Mouse (Mus musculus) forelimb bud, embryonic 11.5 days (tissue): Measurements from ENCODE around the gene Tmed9.

Experiments used
- DNase-seq: peaks from one replicate; pipeline ENCODE4 v3.0.0-alpha.2; 2012; ENCODE audit warnings: low read depth, low spot score

The Tmed9 gene

DNA sequence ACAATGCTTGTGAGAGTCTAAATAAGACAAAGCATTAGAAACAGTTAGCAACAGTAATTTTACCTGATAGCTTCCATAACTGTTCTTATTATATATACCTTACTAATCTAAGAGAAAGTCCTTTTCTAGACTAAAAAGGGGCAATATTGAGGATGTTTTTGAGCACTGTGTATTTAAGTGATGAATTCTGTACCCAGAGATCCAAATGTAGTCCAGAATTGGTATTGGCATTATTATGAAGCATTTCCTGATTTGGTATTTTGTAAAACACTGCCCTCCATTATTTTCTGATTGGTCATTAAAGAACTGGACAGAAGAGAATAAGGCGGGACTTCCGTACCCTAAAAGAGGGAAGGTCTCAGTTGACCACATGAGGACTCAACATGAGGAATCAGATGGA lies at the start of gene Tmed9:
TSS of gene Tmed9 (plus strand) at position 301 of the 400 bp plus-strand sequence.
- DNase-seq, result no peak

DNA sequence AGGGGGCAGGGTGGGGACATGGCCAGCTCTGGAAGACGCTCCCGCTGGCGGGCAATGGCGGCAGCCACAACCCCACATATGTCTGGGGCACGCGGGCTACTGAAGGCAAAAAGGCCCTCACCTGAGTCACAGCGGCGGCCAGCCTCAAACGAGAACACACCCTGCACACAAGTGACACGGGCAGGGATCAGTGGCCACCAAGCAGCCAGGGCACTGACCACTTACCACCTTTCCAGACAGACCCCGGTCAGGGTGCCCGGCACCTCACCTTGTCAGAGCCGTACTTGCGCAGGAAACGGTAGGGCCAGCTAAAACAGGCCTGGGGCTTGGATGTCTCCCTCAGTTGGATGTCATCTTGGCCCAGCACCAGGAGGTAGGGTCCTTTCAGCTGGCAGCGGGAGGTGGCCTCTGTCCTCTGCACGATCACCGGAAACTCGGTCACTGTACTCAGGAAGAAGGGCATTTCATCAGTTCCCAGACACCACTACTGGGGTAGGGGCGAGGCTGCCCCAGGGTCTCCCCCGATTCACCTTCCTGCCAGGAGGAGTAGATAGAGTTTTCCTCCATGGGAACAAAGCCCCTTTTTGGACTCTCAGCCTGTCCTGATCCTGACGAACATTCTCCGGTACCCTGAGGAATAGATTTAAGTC lies 49.5 kb upstream of the Tmed9 start:
- no peak for DNase-seq

DNA sequence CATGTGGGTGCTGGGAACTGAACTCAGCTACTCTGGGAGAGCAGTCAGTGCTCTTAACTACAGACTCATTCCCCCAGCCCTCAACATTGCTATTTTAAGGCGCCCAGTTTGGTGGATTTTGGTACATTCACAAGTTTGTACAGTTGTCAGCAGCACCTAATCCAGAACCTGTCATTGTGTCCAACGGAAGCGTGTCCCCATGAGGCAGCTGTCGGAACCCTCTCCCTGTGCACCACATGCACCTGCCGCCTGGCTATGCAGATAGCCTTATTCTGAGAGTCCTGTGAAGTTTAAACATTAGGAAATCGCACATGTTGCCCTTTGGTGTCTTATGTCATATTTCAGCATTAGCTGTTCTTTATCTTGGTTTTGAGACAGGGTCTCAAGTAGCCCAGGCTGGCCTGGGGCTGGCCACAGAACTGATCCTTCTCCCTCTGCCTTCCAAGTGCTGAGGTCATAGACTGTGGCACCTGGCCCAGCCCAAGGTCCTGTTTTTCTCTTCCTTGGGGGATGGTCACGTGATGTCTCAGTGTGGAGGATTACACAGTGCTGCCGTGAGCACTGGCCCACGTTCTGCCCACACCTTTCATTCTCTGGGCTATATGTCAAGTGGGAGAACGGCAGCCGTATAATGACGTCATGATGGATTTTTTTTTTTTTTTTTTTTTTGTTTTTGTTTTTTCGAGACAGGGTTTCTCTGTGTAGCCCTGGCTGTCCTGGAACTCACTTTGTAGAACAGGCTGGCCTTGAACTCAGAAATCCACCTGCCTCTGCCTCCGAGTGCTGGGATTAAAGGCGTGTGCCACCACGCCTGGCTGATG lies 47.6 kb upstream of the Tmed9 start:
- no peak for DNase-seq

DNA sequence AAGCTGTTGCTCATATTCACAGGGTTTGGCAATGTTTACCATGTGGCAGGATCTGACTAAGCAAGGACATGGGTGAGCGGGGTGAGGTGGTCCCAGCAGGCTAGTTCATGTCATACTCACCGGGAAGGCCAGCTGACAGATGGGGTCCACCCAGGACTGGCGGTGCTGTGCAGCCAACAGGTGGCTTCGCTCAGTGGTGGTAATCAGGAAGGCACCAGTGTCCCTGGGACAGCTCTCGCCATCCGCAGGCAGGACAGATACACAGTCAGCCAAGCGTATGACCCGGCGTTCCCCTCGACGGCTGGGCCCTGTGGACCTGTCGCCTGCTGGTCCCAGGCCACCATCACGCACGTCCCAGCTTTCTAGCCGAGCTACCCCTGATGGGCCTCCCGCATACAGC lies 46.3 kb upstream of the Tmed9 start:
- no peak for DNase-seq

DNA sequence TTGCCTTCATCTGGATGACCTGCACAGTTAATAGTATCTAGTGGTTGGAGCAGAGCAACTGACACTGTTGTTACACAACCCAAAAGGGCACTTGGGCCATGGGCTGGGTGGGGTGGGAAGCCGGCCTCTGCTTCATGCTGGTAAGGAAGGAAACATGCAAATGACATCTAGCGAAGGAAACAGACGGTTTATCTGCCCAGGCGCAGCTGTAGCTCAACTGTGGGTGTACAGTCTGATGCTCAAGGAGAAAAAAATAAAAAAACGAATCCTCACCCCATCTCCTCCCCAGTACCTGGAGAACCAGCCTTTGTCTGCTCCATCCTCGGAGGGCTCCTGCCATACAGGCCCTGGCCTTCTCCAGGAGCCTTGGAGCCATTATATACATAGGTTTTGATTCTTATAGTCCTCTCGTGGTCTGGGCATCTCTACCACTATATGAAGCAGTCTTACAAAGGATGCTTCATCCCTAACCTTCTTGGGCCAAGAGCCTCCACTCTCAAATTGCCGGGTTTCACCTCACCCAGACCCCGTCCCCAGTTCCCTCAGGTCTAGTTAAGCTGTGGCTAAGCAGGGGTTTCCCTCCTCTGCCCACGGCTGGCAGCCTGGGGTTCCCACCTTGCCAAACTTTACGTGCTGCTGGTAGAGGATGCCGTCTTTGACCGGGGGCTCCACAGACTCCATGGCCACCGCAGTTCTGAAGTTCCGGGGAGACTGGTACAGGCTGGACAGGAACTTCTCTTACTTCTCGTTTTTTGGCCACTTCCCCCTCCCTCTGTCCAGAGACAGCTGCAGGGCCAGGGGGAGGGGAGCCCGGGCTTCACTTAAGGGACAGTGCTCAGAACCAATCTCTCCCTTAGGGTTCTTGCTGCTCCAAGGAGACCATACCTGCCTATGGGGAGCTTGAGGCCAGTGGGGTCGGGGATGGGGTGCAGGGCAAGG lies 45.4 kb upstream of the Tmed9 start:
- no peak for DNase-seq

DNA sequence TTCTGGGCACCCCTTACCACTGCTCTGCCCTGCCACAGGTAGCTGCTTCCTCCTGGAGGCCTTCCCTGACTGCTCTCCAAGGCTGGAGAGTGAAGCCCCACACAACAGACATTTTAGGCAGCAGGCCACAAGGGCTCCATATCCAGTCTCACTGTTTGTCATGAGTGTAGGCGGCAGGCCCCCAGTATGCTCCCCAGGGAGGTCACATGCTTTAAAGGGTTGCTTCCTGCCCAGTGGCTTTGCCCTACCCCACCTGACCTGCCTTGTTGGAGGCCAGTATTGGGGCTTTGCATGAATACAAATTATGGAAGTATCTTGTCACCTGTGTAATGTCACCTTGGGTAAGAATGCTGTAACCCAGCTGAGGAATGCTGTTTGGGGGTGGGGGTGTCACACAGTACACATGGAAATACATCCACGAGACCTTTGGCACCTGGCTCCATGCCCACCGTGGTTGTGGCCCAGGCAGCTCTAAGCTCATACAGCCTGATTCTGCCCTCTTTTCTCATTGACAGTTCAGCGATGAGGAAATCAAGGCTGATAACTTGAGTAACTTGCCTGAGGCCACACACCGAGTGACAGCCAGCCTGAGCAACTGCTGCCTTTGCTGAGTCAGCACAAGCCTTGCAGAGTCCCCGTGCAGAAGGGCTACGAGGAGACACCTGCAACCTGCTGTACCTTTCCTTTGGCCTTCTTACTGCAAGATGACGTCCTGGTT lies 44.2 kb upstream of the Tmed9 start, which contains the start of gene Dok3:
TSS of gene Dok3 (minus strand) at position 99 of the 718 bp plus-strand sequence.
- DNase-seq, result no peak

DNA sequence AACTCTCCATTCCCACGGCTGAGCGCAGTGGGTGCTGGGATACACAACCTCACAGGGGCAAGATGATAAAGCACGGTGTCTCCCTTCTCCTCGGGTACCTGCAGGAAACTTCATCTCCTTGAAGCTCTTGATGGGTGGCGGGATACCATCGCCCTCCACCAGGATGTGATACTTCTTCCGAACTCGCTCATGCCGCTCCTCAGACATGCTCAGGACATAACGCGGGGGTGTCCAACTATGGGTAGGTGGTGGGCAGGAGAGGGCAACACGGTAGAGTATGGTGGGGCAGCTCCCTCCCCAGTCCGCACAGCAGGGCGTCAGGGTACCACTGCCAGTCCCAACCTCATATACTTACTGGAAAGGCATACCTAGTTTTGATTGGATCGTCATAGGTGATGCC lies 38.3 kb upstream of the Tmed9 start:
- DNase-seq, result no peak

DNA sequence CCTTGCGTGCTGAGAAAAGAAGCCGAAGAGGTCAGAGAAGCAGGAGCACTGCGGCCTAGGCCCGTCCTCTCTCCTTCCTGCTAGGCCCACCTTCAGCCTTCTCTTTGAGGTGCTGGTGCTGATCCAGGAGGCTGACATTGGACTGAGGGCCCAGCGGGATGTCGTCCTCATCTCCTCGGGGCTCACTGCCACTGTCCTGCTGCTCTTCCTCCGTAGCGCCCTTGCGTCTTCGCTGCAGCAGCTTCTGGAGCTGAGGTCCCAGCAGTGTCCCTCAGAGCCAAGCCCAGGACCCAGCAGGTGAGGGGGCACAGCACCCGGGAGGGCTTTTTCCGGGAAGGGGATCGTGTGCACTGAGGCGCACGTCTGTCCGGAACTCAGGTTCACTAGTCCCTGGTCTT lies 37.7 kb upstream of the Tmed9 start:
- no peak for DNase-seq

DNA sequence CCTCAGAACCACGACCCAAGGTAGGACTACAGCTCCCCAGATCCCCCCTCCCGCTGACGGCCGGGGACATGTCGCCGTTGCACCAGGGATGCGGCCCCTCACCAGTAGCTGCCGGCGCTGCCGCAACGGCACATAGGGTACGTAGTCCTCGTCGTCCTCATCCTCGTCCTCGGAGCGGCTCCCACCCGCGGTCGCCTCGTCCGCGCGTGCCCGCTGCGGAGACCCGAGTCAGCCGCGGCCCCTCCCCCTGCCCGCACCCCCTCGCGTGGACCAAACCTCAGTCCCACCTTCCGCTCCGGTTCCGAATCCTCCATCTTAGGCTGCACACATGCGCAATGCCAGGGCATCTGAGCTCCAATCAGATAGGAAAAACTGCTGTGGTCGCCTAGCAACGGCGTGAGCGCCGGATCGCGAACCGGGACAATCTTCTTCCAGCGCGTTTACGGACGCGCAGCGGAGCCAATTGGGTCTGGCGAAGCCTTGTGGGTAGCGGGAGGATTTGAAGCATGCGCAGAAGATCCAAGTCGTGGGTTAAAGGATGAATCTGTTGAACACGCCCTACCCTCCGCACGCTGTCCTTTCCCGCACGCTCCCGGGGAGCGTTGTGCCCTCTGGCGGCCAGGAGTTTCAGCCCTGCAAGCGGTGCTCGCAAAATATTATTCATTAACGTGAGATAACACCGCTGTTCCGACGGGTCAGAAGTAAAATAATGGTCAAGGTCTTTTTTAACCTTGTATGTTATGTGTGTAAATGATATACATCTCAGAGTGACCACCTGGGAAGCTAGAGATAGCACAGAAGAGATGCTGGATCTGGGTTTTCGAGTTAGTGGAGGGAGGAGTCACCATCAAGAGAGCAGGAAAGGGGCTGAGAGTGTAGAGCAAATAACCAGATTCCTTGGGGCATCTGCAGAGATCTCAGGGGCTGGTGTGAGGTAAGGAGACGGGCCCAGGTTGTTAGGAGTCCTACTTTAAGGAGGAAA lies 37.0 kb upstream of the Tmed9 start, which contains the start of gene Ddx41:
TSS of gene Ddx41 (minus strand) at position 465 of the 982 bp plus-strand sequence.
- peak; percentile 100 for DNase-seq

DNA sequence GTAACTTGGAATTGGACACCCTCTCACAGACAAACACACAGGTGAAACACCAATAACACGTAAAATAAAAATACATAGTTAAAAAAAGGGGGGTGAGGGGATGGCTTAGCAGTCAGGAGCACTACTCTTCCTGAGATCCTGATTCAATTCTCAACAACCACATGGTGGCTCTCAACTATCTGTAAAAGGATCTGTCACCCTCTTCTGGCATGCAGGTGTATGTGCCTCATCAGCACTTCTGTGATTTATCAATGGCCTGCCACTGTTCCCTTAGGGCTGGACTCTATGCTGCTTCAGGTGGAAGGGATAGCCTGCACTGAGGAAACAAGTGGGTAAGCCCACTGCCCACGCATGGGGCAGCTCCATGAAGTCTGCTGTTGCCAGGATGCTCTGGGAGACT lies 32.6 kb upstream of the Tmed9 start:
- no peak for DNase-seq

DNA sequence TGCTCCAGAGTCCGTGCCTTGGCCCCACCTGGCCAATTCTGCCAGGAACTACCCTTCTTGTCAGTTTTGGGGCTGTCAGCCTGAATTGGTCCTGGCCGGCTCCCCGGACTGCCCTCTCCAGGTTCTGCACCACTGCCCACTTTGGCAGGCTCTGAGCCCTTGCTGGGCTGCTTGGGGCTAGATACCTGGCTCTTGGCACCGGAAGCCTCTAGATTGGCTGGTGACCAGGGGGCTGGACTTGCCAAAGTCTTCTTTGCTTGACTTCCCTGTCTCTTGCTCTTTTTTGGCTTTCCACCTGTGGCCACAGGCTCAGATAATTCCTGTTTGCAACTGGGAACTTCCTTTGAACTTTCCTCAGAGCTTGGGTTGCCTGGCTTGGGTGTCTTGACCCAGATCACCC lies 30.6 kb upstream of the Tmed9 start:
- no peak for DNase-seq

DNA sequence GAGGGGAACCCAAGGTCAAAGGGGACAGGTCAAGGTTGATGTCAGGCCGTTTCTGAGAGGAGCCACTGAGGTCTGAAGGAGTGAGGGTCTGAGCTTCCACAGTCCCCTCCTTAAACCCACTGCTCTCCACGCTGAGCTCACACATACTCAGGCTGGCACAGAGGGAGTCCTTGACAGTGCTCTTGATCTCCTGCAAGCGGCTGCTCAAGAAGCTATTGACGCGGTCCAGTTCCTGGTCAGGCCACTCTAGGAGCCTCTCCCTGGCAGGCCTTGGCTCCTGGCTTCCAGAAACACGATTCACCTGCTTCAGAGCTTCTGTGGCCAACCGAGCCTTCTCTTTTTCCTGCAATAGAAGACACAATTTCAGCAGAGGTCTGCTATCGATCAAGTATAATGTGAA lies 30.1 kb upstream of the Tmed9 start:
- no peak for DNase-seq

DNA sequence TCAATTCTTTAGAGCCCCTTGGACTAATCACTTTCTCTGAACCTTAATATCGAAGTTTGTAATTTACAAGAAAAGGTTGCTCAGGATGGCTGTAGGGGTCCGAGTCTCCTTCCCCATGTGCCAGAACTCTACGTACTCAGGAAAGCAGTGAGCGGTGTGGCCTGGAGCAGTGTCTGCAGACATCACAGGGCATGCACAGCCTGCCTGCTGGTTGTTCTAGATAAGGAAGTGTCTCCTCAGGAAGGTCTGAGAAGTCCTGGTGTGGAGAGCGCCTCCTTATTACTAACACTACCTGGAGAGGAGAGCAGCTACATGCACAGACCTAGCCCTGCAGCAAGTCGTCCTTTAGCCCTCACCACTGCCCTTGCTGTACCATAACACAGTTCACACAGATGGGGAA lies 28.7 kb upstream of the Tmed9 start:
- no peak for DNase-seq

DNA sequence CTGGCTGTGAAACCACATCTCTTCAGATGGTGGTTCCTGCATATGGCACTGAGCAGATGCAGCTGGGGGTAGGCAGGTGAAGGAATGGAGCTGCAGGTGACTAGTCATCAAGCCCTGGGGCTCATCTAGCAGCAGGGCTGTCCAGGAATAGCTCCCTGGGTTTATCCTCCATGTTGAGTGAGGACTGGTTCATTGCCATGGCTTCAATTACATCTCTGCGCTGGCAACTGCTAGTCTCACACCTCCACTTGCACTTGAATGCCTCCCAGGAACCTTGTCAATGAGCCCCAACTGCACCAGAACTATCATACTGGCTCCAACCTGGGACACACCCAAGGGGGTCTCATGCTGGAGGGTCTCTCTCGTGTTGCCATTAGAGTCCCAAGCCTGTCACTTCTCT lies 25.6 kb upstream of the Tmed9 start:
- no peak for DNase-seq

DNA sequence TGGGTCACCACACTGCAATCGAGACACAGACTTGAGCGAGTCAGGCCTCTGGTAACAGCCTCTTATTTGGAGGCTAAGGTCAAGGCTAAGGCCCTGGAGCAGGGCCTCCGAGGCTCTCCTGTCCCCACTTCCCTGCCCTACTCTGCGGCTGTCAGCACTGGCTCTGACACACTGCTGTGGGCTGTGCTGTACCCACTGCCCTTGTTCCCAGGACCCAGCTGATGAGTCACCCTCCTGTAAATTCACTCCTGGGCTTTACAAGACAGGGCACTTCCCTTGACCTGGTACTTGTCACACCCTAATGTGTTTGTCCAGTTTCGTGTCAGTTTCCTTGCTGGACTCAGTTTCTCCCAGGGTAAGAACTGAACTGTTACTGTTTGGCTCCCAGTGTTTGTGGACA lies 25.1 kb upstream of the Tmed9 start:
- no peak for DNase-seq

DNA sequence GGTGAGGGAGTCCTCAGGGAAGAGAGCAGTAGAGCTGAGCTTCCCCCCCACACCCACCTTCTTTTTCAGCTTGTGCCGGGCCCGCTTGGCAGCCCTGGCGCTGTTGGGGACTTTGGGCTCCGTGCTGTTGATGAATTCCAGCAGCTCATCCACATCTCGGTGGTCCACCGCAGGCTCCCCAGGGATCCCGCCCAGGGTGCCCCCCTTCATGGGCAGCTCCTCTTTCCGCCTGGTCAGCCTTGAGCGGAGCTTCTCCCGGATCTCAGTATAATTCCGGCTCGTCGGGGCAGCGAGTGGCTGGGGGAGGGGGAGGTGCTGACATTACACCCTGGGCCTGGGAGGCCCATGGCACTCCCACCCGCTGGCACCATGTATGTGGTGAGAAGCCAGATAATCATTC lies 24.5 kb upstream of the Tmed9 start:
- no peak for DNase-seq

DNA sequence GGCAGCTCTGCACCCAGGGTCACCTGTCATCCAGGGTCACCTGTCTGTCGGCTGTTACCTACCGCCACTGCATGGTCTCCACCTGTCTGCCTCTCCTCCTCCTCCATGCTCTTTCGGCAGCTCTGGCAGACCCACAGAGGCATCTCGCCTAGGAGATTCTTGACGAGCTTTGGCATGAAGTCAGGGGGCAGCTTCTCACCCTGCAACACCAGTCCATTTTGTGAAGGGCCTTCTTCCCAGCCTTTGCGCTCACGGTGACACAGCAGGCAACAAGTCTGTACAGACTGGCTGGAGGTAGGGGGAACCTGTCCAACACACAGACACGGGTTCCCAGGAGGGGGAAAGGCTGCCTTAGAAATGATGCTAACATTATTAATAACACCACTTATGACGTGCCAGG lies 17.6 kb upstream of the Tmed9 start:
- DNase-seq, result no peak

DNA sequence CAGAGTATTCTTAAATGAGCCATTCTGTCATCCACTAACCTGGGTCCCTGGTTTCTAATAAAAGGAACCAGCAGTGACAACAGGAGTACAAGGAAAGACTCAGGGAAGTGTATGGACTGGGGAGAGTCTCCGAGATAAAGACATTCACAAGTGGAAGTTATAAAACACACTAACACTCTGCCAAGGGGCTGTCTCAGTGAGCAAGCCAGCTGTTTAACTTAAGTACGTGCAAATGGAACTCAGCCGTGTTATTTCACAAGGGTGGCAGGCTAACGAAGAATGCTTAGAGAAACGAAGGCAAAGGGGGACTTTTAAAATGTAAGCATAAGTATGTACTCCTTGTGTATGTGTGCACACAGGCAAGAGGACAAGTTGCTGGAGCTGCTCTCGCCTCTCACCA lies 16.0 kb upstream of the Tmed9 start:
- no peak for DNase-seq

DNA sequence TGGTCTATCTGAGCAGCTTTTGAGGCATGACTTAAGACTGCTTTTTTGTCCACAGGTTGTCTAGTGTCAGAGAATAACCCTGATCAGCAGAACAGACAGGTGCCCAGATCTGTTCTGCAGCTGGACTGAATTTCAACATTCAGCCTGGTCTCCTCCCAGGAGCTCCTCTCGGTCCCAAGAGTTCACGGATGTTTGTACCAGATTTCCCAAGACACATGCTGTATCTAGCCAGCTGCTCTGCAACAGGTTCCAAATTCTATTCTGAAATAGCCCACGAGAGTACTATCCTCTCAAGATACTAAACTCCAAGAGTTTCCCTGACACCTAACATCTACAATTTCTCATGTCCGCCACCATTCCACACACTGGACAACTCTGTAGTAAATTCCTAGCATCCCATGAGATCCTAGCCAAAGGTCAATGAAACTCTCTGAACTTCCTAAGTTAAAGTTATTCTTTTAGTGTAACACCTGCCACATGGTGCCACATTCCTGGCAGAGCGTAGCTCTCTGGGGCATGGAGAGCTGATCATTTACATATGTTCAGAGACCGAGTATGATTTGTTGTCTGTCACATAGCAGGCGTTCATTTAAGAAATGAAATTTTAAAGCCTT lies 10.2 kb upstream of the Tmed9 start:
- DNase-seq, result peak; percentile 25

DNA sequence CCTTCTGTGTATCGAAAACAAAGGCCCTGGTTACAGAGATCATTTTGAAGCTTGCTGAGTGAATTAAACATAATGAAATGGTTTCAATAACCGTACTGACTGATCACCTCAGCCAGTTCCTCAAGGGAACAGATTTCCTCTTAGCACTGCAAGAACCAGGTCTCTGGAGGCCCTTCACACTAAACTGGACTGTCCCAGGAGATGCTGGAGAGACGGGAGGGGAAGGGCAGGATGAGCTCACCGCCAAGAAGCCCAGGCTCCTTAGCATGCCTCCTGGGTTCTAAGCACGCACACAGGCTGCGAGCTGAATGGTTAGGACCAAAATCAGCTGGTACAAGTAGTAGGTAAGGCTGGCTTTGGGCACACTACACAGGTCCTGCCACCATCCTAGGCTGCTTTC lies 6.5 kb upstream of the Tmed9 start:
- DNase-seq, result no peak
